Mouse (Mus musculus) cortical plate, adult 2 months (tissue): ENCODE measurements around the gene Nudt19. TPM values are rescaled to one million over a fixed set of nuclear protein-coding genes. Genes with fewer than 3 reads are reported as not detected.

Experiments used
- H3K27ac ChIP-seq: fragments of 200-500 bp; 2 replicates; pipeline ENCODE4 v1.5.1; 2012; ENCODE audit warnings: low read length, control low read depth, inconsistent platforms; ENCODE audit not compliant: insufficient read depth
- H3K4me1 ChIP-seq: fragments of 200-500 bp; 2 replicates; pipeline ENCODE4 v1.6.1; 2011; ENCODE audit warnings: low read length; ENCODE audit not compliant: control insufficient read depth, insufficient read depth
- H3K4me3 ChIP-seq: fragments of 200-500 bp; 2 replicates; pipeline ENCODE4 v1.5.1; 2011; ENCODE audit warnings: mild to moderate bottlenecking, low read length, control low read depth; ENCODE audit not compliant: insufficient read depth
- CTCF ChIP-seq: fragments of 200-500 bp; IDR thresholded peaks from 2 replicates; pipeline ENCODE4 v1.5.1; 2011; ENCODE audit warnings: mild to moderate bottlenecking, control low read depth, low read length; ENCODE audit not compliant: insufficient read depth; ENCODE audit errors: extremely low read depth
- POLR2A ChIP-seq: fragments of 200-500 bp; IDR thresholded peaks from 2 replicates; pipeline ENCODE4 v1.6.1; 2011; ENCODE audit warnings: mild to moderate bottlenecking, low read length, control low read depth; ENCODE audit not compliant: insufficient read depth; ENCODE audit errors: extremely low read depth
- polyA plus RNA-seq: library from polyadenylated mRNA; depleted of rRNA; stranded (reverse); fragments of >200 nt; gene quantifications from 2 replicates; pipeline ENCODE4 v1.2.3, GENCODE M21; 2012; rRNA removed

Gene Nudt19
- polyA plus RNA-seq, result 123 and 129 TPM in 2 replicates

GRCm38 (mm10) chr7:35556205-35556603 lies at the start of gene Nudt19:
TSS of gene Nudt19 (minus strand) at chr7:35556304.
- Histone ChIP-seq H3K4me3 (peak within 1 kb of the TSS; percentile 98), H3K27ac (peak within 1 kb of the TSS; percentile 97), H3K4me1 (no peaks in the 10 kb centered on the region)
- TF ChIP-seq CTCF, result no peak
- TF ChIP-seq POLR2A, result no peak

GRCm38 (mm10) chr7:35602766-35603165 lies 46.7 kb upstream of the Nudt19 start:
- Histone ChIP-seq H3K4me1 (no peaks in the 10 kb centered on the region), H3K4me3 (no peak overlapping the region), H3K27ac (no peak overlapping the region)
- TF ChIP-seq CTCF (no peak), POLR2A (no peak)

- no peaks in the 10 kb centered on the region for H3K4me1 ChIP-seq
- no peak for TF ChIP-seq POLR2A
- no peak for TF ChIP-seq CTCF
Measured at GRCm38 (mm10) chr7:35601106-35601505, 45.0 kb upstream of the Nudt19 start.

GRCm38 (mm10) chr7:35600031-35600430 lies 43.9 kb upstream of the Nudt19 start:
- Histone ChIP-seq H3K27ac (no peak overlapping the region), H3K4me3 (no peak overlapping the region), H3K4me1 (no peaks in the 10 kb centered on the region)
- TF ChIP-seq CTCF, result no peak
- TF ChIP-seq POLR2A, result no peak

More at GRCm38 (mm10) chr7:35601106-35601505, 45.0 kb upstream of the Nudt19 start:
- H3K27ac ChIP-seq, result no peak overlapping the region
- no peak overlapping the region for H3K4me3 ChIP-seq

- TF ChIP-seq CTCF, result peak; percentile 30; the same call in 1 of the 2 replicates
- no peak for TF ChIP-seq POLR2A
- Histone ChIP-seq H3K4me1 (no peaks in the 10 kb centered on the region; the same call in 1 of the 2 replicates), H3K4me3 (no peak overlapping the region), H3K27ac (peak overlapping the region; percentile 52)
Measured at GRCm38 (mm10) chr7:35599492-35599891, 43.4 kb upstream of the Nudt19 start.

GRCm38 (mm10) chr7:35594311-35594710 lies 38.2 kb upstream of the Nudt19 start:
- H3K27ac ChIP-seq, result no peak overlapping the region
- no peak overlapping the region for H3K4me3 ChIP-seq
- TF ChIP-seq CTCF (no peak), POLR2A (no peak)
- no peaks in the 10 kb centered on the region; the same call in 1 of the 2 replicates for H3K4me1 ChIP-seq

GRCm38 (mm10) chr7:35590731-35591191 lies 34.7 kb upstream of the Nudt19 start:
- Histone ChIP-seq H3K4me1 (peaks cover 3% of the 10 kb centered on the region; the same call in 1 of the 2 replicates), H3K4me3 (no peak overlapping the region), H3K27ac (no peak overlapping the region)
- TF ChIP-seq CTCF, result no peak
- no peak for TF ChIP-seq POLR2A

- TF ChIP-seq POLR2A (no peak), CTCF (no peak)
- no peak overlapping the region for H3K4me3 ChIP-seq
- peaks cover 3% of the 10 kb centered on the region; the same call in 1 of the 2 replicates for H3K4me1 ChIP-seq
- no peak overlapping the region for H3K27ac ChIP-seq
Measured at GRCm38 (mm10) chr7:35589485-35589884, 33.4 kb upstream of the Nudt19 start.

GRCm38 (mm10) chr7:35588680-35589428 lies 32.8 kb upstream of the Nudt19 start:
- H3K27ac ChIP-seq, result no peak overlapping the region
- TF ChIP-seq POLR2A (no peak), CTCF (no peak)
- peaks cover 3% of the 10 kb centered on the region; the same call in 1 of the 2 replicates for H3K4me1 ChIP-seq
- H3K4me3 ChIP-seq, result no peak overlapping the region

- peaks cover 3% of the 10 kb centered on the region; the same call in 1 of the 2 replicates for H3K4me1 ChIP-seq
- no peak for TF ChIP-seq CTCF
- no peak for TF ChIP-seq POLR2A
- no peak overlapping the region for H3K27ac ChIP-seq
- H3K4me3 ChIP-seq, result peak overlapping the region; percentile 80; the same call in 1 of the 2 replicates
Measured at GRCm38 (mm10) chr7:35587728-35588127, 31.6 kb upstream of the Nudt19 start.
